Mouse (Mus musculus) lung, postnatal 14 days (tissue): ENCODE data around the gene Haspin.

ENCODE experiments used
- DNase-seq: peaks from one replicate; pipeline ENCODE4 v3.0.0; 2021

Gene Haspin

DNA sequence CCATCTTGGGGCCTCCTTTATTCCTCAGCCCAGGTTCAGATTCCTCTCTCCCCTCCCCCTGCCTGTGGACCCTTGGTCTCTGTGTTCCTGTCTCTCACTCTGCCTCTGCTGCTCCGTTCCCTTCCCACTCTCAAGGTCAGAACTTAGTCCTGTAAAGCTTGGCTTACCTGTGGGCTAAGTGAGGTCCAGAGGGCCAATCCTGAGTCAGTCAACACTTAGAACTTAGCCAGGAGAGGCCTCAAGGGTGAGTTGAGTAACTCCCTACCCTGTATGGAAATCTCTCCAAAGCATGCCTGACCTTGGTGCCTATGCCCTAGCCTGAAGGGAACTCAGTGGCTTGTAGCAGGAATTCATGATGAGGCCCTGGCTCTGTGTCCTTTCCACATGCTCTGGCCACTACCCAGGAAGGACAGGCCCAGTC, 6.2 kb upstream of the Haspin start:
- peak; percentile 20 for DNase-seq

DNA sequence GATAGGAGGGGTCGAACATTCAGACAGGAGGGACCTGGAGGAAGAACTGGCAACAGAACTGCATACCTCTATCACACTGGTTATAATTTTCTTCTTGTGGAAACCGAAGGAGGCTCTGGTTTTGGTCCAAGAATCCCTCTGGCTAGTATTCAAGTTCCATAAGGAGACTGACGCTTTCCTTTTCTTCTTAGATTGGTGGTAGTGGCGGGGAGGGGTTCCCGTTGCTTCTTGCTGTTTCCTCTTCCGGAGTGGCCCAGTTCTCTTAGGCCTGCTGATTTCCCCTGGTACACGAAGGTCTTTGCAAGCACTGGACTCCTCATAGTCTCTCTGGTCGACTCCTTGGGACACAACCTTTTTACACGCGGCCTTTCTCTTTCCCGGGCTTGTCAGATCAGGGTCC, 978 bp downstream of the Haspin start:
- DNase-seq = no peak

DNA sequence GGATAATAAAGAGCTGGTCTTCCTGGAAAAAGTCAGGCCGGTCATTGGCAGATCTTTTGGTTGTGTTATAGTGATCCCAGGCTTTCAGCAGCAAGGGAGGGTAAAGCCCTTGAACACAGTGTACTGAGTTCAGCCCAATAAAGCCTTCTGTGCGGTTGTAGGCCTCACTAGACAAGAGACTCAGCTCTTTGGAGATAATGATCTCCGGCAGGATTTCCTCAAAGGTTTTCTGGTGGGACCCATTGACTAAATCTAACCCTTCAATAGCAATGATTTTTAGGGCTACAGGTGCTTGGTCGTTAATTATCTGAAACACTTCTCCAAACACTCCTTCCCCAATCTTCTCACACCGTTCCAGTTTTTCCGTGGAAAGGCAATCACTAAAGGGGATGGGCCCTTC, 1.5 kb downstream of the Haspin start:
- no peak for DNase-seq

DNA sequence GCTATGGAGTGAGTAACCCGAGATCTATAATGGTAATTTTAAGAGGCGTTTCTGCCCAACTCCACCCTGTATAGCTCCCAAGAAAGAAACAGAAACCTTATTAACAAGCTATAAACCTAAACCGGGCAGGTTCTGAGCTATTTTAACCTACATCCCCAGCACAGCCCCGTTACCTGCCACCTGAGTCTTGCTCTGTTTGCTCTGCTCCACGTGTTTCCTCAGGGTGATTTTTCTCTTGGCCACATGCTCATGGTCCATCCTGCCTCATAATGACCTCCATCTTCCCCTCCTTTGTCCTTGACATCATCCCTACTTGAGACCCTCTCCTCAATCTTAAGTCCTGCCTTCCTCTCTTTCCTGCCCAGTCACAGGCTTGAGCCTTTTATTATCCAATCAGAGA, 3.9 kb downstream of the Haspin start:
- no peak for DNase-seq

DNA sequence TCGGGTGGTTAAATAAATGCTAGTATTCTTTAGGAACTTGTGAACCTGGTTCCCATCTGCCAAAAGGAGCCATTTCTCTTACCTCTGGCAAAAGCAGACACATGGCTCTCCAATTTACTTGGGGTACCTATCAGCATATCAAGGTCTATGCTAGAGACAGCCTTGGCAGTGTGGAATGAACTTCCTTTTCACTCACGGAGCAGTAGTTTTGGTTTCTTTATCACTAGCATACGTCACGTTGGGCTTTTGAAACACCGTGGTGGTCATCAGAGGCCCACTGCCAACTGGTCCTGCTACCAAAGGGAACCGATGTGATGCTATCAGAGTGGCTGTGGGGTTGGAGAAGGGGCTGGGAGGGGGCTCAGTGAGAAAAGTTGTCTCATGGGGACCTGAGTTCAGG, 5.1 kb downstream of the Haspin start:
- no peak for DNase-seq

DNA sequence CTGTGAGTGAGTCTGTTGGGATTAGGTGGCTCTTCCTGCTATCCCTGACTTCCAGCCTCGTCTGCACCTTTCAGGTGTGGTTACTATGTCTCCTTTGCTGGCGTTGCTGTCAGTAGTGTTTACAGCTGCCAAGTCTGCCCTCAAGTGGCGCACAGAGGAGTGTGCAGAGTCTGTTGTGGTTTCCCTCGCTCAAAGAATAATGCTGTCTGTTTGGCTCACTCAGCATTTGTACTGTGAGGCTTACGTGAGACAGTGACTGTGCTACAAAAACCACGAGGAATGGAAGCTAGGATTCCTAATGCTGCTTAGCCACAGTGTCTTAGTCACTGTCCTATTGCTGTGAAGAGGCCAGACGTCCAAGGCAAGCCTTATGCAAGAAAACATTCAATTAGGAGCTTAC, 7.1 kb downstream of the Haspin start:
- peak; percentile 17 for DNase-seq

DNA sequence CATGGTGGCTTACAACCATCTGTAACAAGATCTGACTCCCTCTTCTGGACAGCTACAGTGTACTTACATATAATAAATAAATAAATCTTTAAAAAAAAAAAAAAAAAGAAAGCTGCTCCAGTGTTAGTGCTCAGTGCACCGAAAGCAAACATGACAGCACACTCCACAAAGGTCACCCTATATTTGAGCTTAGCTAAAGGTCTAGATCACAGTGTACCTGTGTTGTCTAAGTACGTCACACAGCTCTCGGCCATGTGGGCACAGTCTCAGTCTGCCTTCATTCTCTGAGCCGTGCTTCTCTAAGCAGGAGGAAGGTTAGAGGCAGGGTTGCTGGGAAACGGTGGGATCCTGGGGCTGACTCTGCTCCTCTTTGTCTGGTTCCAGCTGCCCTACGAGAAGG, 11.6 kb downstream of the Haspin start:
- no peak for DNase-seq

DNA sequence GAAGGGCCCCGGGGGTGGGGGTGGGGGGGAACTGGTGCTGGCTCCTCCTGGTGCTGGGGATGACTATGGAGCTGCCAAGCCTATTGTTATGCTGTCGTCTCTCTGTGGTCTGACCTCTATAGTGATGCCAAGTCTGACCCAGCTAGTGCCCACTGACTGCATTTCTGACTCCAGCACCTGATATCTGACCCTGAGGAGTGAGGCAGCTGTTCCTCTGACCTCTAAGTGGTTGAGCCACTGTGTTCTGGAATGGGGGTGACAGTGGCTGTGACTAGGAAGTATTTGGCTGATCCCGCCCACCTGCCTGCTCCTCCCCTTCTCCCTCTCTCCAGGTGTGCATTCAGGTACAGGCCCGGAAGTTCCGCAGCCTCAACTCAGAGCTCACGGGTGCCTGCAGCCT, 26.7 kb downstream of the Haspin start:
- no peak for DNase-seq

DNA sequence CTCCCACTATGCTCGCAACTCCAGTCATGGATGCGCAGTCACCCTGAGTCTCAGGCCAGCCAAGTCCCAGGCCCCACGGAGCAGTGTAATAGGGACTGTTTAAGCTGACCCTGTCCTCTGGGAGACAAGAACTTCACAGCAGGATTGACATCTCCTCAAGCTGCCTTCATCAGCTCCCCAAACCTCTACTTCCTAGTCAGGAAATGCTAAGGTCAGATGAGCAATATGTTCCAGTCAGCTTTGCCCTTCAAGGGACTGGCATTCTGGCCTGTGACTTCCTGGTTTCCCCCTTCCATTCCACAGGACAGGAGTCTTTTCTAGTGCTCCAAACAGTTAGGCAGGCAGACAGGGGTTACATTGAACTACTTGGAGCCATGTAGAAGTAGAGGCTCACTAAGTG, 28.2 kb downstream of the Haspin start:
- DNase-seq = no peak

DNA sequence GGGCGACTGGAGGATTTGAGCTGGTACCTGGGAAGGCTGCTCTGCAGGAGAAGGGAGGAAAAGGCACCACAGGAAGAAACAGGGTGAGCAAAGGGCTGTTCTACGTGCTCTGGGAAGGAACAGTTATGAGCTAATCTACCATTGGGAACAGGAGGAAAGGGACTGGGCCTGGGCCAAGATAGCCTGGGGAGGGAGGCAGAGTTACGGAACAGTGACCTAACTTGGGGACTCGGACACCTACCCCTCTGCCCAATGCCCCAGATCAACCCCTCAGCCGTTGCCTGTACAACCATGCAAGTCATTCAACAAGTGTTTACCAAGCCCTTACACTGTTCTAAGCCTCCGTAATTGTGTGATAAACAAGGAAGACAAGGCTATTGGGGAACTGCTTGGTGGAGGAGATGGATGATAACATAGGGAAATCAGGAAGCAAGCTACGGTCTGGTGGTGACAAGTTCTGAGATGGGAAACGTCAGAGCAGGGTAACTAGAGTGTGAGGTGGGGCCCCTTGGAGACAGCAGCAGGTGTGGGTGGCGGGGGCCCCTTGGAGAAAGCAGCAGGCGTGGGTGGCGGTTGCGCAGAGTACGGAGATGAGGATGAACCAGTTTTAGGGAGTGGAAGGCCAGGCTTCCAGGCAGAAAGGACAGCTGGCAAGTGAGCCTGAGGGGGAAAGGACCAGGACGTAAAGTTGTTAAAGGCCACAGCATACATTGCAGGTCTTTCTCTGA, 29.0 kb downstream of the Haspin start:
- DNase-seq = no peak

DNA sequence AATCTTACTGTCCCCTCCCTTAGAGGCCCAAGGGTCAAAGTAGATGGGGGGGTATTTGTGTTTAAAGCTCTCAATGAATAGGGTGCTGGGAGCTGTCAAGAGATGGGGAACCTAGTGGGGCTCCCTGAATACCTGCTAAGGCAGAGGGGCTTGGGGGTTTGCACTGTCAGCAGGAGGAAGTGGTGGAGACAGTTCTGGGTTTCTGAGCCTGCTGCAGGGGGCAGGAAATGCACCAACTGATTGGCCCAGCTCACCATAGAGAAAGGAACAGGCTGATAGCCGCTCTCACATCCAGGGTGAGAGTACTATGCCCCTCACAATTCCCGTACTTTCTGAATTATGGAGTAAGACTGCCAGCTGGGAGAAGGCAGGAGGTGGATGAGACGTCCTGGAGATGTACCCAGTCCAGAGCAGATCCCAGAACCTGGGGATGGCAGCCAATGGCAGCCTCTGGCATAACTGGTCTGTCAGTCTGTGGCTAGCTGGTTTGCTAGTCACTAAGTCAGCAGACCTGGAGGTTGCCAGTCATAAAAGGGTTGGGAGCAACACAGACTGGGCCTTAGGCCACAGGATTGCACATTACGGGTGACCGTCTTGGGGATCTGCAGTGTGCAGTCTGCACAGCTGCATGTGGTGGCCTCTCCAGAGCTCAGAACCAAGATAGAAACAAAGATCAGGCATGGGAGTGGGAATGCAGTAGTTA, 29.7 kb downstream of the Haspin start:
- no peak for DNase-seq

DNA sequence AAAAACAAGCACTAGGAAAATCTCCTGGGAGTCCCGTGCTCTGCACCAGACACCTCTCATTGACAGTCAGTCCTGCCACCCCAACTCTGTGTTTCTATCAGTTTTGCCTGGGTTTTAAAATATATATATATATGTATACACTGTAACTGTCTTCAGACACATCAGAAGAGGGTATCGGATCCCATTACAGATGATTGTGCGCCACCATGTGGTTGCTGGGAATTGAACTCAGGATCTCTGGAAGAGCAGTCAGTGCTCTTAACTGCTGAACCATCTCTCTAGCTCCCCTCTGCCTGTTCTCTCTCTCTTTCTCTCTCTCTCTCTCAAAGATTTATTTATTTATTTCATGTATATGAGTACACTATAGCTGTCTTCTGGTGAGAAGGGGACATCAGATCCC, 30.7 kb downstream of the Haspin start:
- peak; percentile 50 for DNase-seq

DNA sequence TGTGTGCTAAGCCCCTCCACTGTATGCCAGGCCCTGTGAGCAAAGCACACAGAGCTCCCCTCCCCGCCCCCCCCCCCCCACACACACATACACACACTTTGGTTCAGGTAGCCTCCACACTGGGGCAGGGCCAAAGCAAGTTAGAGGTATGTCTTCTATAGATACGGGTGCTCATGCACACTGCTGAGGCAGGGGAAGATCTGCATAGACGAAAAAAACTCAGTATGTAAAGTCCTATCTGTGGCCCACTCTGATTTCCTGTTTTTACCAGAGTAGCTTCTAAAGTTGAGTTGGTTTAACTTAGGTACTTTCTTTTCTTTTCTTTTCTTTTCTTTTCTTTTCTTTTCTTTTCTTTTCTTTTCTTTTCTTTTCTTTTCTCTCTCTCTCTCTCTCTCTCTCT, 32.8 kb downstream of the Haspin start:
- no peak for DNase-seq

DNA sequence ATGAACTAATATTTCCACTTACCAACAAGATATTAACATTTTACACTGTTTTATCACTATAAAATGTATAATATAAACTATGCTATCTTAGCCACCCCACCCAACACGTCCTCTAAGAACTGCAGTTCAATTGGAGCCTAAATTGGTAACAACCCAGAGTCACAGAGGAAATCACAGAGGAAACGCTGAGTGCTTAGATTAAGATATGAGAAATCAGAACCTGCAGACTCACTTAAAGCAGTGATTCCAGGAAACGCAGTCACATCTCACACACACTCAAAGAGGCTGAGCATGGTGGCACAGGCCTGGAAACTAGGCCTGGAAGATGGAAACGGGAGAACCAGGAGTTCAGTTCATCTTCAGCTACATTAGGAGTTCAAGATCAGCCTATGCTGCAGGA, 36.8 kb downstream of the Haspin start:
- DNase-seq = no peak

DNA sequence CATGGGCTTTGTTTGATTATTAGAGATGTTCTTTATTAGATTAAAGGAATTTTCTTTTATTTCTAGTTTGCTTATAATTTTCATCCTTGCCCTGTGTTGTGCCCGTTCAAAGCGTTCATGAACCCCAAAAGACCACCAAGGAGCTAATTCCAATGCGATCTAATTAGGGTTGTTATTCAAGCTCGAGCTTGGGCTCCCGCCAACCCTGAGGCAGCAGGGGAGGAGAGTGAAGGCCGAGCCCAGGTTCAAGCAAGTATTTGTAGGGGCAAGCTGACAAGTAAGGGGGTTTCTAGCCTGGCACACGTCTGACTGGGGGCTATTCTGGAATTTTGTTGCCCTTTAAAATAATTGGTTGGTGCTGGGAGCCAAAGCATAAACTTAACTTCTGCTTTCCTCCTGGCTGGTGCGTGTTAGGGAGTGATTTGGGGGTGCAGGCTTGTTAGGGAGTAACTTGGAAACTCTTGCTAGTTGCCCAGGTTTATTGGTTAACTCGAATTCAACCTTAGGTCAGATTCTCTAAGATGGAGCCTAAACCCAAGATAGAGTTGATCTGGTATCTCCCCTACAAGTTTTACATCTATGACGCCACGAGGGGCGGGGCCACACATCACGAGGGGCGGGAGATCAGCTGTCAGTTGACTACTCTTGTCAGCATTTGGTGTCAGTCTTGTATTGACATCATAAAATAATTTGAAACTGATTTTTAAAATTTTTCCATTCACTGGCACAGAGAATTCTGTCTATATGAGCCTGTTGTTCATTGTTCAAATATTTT, 37.9 kb downstream of the Haspin start:
- no peak for DNase-seq

DNA sequence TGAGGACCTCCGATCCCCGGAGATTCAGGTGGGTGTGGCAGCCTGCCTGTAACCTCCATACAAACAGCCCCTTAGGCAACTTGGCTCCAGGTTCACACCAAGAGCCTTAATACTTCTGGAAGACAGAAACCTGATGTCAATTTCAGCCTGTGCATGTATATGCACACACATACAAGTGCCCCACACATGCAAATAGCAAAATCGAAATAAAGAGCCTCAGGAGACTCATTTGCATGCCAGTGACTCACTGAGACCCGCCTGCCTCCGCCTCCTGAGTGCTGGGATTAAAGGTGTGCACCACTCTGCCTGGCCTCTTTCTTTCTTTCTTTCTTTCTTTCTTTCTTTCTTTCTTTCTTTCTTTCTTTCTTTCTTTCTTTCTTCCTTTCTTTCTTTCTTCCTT, 39.2 kb downstream of the Haspin start:
- DNase-seq = no peak

DNA sequence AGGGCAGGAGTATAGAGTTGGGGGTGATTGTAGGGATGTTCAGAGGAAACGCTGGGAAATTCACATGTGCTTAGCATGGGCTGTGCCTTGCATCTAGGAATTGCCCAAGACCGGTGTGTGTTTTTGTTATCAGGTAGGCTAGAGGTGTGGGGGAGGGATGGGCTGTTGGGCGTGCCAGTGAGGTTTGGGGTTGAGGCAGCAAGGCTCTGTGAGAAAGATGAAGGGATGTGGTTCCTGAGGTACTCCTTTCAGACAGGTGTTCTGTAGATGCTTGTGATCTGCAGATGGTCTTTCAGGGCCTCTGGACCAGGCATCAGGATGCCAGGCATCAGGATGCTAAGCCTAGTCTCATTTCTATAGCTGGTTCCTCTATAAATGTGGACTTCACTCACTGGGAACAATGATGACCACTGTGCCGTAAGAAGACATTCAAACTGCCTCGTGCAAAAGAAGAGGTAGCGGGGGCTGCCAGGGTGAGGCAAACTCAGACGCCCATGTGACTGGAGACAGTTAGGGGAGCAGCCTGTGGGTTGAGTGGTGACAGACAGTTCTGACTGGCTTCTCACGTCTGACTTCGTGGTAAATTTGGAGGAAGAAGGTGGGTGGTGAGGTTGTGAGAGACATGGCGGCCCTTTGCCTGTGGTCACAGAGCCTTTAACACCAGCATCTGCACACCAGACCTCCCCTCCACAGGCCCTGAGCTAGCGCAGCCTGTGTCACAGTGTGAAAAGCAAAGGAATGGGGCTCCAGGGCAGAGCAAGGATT, 43.7 kb downstream of the Haspin start:
- DNase-seq = no peak

DNA sequence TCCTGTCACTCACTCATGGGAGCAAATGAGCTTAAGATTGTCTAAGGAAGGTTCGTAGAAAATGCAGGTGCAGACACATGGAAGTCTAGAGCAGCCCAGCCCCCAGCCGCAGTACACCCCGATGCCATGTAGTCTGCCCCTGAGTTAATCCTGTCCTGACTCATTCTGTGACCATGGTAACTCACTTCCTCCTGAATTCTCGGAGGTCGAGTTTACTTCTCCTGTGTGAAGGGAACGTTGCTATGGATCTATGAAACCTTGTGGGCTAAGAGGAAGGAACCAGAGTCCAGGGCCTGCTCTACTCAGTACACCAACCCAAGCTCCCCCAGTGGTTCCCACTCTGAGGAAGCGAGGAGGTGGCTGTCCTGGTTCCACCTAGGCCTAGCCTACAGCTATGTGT, 45.2 kb downstream of the Haspin start:
- no peak for DNase-seq

DNA sequence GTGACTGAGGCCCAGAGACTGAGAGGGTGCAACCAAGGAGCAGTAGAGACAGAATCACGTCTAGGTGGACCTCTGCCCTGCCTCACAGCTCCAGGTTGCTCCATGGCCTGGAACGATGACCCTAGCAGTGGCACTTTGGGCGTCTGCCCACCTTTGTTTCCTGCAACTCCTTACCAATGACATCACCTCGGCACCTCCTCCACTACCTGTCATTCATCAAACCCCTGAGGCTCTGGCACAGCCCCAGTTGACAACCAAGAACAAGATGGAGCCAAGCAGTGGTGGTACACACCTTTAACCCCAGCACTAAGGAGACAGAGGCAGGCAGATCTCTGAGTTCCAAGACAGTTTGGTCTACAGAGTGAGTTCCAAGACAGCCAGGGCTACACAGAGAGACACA, 46.0 kb downstream of the Haspin start:
- DNase-seq = no peak

DNA sequence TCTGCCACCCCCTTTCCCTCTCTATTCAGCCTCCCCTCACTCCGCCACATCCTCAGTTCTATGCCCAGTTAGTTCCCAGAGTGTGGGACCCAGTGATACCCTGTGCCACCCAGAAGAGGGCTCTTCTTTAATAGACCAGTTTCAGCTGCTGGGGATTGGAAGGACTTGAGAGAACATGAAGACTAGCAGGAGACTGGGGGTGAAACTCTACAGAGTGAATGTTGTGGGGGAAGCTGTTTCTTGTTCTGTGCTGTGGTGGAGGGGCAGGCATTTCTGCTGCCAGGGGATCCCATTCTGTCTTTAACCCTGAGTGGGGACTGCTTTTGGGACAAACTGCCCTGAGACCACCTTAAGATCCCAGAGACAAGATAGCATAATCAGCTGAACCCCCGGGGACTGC, 47.3 kb downstream of the Haspin start:
- no peak for DNase-seq

DNA sequence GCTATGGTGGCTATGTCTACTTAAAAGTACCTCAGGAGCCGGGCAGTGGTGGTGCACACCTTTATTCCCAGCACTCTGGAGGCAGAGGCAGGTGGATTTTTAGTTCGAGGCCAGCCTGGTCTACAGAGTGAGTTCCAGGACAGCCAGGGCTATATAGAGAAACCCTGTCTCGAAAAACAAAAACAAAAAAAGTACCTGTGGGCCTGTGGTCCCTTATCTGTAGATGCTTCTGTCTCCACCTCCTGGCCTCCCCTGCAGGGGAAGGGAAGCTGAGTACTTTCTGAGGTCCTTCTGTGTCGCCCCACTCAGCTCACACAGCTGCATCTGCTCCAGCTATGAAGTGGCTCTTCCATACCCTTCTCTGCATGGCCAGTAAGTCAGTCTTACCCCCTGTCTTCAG, 47.8 kb downstream of the Haspin start, which contains the start of gene Itgae:
Gene Itgae (plus strand): TSS at position 301 of the 400 bp plus-strand sequence.
- no peak for DNase-seq

DNA sequence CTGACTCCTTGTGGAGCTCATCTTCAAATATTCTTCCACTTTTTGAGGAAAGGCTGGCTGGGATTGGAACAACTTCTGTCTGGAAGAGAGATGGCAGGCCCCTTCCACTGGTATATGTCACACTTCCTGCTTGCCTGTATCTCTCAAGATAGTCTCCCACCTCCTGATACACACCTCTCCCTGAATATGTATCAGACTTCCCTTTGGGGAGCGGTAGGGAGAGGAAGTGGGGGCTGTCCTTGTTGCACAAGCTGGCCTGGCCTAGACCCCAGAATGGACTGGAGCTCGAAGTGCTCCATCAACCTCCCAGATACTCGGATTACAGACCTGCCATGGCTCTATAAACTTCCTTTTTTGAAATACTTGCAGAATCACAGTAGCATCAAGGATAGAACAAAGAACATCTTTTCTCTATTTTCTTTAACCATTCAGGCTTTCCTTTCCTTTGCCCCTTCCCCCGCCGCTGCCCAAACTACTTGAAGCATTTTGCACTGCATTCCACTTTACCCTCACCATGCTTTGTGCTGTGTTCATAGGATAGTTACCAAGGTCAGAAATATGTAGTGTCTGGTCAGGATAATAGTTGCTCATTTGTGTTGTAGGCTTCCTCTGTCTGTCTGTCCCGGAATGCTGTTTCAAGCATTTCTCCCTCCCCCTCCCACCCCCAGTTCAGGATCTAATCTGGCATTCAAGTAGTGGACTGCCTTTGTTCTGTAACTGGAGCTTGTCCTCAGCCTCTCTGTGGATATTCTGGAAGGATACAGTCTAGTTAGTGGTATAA, 50.2 kb downstream of the Haspin start:
- no peak for DNase-seq
